Mouse (Mus musculus) myocyte (in vitro differentiated cells): Measurements from ENCODE around the gene Lexm.

Experiments used
- CEBPB ChIP-seq: IDR thresholded peaks from 2 replicates; pipeline ENCODE4 v1.6.1; 2011; ENCODE audit warnings: mild to moderate bottlenecking, moderate library complexity; ENCODE audit not compliant: poor library complexity, insufficient read depth, severe bottlenecking
- E2F4 ChIP-seq: IDR thresholded peaks from one replicate; pipeline ENCODE4 v1.6.1; 2011; ENCODE audit warnings: mild to moderate bottlenecking, control low read depth, moderate library complexity; ENCODE audit not compliant: insufficient read depth
- MAX ChIP-seq: IDR thresholded peaks from one replicate; pipeline ENCODE4 v1.6.1; 2011; ENCODE audit warnings: low read depth, mild to moderate bottlenecking, control low read depth
- MYOG ChIP-seq, 3 experiments: IDR thresholded peaks; one replicate each; pipeline ENCODE4 v1.6.1; 2011; ENCODE audit warnings: control low read depth in 2 of 3, low read depth in 2 of 3, mild to moderate bottlenecking in 2 of 3; ENCODE audit not compliant: insufficient read length in 2 of 3, control insufficient read depth in 1 of 3, insufficient read depth in 1 of 3
- POLR2A ChIP-seq: IDR thresholded peaks from one replicate; pipeline ENCODE4 v1.6.1; 2011; ENCODE audit warnings: low read depth, mild to moderate bottlenecking, control low read depth, moderate library complexity; ENCODE audit not compliant: insufficient read length
- POLR2AphosphoS2 ChIP-seq: IDR thresholded peaks from one replicate; pipeline ENCODE4 v1.6.1; 2011; ENCODE audit warnings: low read depth, control low read depth; ENCODE audit not compliant: insufficient read length
- REST ChIP-seq: IDR thresholded peaks from one replicate; pipeline ENCODE4 v1.6.1; 2011; ENCODE audit warnings: mild to moderate bottlenecking, control low read depth, moderate library complexity; ENCODE audit not compliant: insufficient read depth, insufficient read length
- TCF3 ChIP-seq: IDR thresholded peaks from one replicate; pipeline ENCODE4 v1.6.1; 2011; ENCODE audit warnings: low read depth, control low read depth; ENCODE audit not compliant: insufficient read length
- USF1 ChIP-seq: IDR thresholded peaks from one replicate; pipeline ENCODE4 v1.6.1; 2011; ENCODE audit warnings: low read depth, mild to moderate bottlenecking, control low read depth, moderate library complexity

GRCm38 (mm10) chr4:106634086-106634479 is 17.0 kb upstream of the Lexm start:
- no peak for TF ChIP-seq E2F4
- no peak for TF ChIP-seq POLR2A
- TF ChIP-seq MYOG (IDR thresholded peaks at IDR 0.05; ENCODE audit: control insufficient read depth in 1 of 3, insufficient read depth in 1 of 3, insufficient read length in 2 of 3, low read depth in 2 of 3): no peak
- no peak for TF ChIP-seq POLR2AphosphoS2
- TF ChIP-seq REST: no peak
- no peak for TF ChIP-seq USF1
- no peak for TF ChIP-seq MAX
- TF ChIP-seq CEBPB: no peak
- no peak for TF ChIP-seq TCF3
